Mouse (Mus musculus): ENCODE data around the gene Pacs1. TPM values are rescaled to one million over a fixed set of nuclear protein-coding genes. Genes with fewer than 3 reads are reported as not detected.
A peak's percentile ranks its signal among the peaks of the same experiment; 100 is the strongest.
"Not testable (repeated sequence)": the region's sequence is repeated elsewhere in the genome, so short reads cannot be mapped to it uniquely, and the experiment has no call there.

Pacs1 gene
- total RNA-seq, 2 experiments from 2014 or later = 5.1 to 16.2 TPM

DNA sequence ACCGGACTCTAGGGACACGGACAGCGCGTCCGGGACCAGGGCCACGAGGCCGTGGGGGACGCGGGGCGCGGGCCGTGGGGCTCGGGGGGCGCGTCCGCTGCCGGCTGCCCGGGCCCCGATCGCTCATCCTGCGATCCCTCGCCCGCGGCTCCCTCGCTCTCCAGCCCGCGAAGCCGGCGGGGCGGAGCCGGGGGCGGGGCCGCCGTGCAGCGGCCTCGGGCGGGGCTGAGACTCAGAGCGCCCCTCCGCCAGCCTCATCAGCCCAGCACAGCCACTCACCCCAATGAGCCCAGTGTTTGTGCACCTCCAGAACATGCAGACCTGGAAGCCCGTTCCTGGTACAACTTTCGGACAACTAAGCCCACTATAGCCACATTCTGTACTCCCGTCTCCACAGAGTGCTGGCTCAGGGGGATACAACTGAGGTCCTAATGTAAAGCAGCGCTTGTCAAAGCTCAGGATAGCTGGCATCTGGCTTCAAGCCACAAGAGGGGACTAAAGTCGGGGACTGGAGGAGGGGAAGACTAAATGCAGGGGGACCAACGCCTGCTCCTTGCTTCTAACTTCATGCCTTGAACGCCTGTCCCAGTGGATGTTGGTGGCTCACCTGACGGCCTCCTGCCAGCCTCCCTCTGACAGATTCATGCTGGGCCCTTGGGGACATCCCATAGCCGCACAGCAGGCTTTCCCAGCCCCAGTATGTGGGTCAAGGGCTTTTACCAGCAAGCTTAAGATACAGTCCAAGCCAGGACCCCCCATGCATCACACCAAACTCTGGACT is 174.4 kb downstream of the Pacs1 start, which contains the start of gene Cnih2:
Gene Cnih2 (minus strand): TSS at position 159 of the 781 bp plus-strand sequence.
- ATAC-seq (replicated peaks; ENCODE audit: poor library complexity) = peak; percentile 47

DNA sequence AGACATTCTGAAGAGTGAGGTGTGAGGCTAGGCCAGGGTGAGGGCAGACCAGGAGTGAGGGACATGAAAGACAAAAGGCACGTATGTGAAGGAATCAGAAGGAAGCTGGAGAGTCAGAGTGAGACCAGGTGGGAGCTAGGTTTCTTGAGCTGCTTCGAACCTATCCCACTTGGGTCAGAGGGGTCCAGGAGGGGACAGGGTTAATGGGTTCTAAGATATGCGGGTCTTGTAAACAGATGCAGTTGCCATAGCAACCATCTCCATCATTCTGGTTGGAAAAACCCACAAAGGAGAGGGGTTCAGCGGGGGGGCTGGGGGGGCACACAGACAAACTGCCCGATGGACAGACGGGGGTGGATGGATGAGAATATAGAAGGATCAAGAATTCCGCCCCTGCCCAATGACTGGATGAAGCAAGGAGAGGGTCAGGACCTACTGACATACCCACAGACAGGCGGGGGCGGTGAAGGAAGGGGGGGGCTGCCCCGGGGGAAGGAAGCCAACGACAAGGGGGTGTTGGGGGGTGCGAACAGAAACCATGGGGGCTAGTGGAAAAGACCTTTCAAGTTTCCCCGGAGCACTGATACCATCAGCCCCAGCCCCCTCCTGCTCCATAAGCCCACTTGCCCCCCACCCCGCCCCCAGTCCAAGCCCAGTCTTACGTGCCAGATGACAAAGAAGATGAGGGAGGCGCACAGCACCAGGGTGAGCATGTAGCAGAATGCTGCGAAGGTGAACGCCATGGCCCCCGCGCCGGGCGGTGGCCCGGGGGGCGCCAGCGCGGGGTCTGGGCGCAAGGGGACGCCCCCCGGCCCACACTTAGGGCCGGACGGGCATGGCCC is 175.2 kb downstream of the Pacs1 start:
- ATAC-seq (replicated peaks; ENCODE audit: poor library complexity) = no peak

DNA sequence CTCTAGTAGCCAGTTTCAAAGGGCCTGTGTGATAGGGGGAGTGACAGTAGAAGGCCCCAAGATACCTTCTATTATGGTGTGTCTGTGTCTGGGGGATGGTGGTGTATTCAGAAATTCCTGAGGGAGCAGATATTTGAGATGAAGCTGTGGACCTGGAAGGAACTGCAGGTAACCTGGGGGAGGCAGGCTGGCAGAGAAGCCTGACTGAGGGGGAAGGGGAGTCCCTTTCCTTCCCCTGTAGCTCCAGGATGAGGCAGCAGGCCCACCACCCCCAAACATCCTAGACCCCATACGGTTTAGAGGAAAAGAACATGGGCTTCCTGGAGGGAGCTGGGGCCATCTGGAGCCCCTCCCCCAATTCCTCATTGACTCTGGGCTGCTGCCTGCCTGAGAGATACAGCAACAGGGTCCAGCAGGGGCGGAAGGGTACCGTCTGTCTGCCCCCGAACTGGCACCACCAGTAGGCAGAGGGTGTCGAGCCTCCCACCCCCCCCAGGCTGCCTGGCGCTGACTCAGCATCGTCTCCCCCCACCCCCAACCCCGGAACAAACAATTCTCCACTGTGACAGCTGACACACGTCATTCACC is 176.9 kb downstream of the Pacs1 start:
- ATAC-seq (replicated peaks; ENCODE audit: poor library complexity) = no peak

DNA sequence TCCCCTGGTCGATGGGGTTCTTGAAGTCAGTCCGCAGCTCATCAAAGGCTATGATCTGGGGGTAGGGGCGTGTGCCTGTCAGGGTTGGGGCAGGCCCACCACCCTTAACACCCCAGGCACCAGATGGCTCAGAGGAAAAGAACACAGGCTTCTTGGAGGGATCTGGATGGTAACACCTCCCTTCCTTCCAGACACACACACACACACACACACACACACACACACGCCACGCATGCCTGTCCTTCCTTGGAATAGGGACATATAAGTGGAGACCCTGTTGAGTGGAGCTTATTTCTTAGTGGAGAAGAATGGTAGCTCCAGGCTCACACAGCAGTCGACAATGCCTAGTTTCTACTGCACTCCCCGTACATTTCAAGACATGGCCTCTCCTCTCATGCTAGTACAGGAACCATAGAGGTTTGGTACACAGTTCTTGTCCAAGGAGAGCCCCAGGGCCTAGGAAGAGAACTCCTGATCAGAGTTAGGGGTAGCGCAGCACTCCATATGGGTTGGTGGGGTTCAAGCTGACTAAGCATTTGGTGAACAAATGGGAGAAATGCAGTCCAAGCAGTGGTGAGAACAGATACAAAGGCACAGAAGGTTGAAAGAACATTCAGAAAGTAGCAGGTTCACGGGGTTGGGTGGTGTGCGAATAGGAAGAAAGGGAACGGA is 178.0 kb downstream of the Pacs1 start:
- no peak for ATAC-seq (replicated peaks; ENCODE audit: poor library complexity)

DNA sequence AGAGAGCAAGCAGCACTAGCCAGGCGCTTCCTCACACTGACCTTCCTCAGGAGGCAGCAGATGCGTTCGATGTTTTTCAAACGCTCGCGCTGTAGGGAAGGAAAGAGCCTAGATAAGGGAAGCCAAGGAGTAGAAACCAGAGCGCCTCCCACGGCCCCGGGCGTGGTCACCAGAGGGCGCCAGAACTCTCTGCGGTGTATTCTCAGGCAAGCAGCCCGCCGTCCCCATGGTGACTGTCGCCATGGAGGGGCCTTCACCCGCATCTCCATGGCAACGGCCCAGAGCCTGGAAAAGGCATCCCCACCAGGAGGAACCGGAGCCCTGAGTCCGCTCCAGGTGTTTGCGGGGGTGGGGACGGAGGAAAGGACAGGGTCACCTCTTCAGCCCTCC is 178.7 kb downstream of the Pacs1 start:
- peak; percentile 92 for ATAC-seq (replicated peaks; ENCODE audit: poor library complexity)

DNA sequence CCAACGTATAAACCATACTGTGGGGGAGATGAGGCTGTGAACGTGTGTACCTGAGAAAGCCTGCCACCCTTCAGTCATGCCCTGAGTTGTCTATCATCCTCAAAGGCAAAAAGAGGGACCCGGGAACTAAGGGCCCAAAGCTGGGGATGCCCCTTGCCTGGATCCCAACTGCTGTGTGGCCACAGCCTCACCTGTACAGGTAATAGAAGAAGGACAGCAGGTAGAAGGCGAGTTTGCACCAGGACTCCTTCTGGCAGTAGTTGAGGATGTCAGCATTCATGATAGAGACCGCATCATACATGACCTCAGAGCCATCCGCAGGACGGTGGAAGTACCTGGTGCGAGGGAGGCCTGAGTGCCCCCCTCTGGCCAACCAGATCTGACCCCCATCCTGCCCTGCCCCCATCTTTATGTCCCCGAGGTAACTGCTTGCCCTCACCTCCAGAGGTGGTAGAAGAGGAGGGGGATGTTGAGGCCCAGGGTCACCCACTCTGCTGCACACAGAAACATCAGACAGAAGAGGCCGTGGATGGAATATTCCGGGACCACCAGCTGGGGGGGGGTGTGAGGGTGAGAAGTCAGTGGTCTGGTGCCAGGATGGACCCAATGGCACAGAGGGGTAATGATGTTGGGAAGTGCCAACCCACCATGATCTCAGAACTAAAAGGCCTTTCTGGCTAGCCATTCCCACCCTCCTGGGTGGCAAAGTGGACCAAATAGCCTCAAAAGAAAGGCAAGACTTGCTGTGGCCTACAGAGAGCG is 179.3 kb downstream of the Pacs1 start:
- ATAC-seq (replicated peaks; ENCODE audit: poor library complexity) = no peak

DNA sequence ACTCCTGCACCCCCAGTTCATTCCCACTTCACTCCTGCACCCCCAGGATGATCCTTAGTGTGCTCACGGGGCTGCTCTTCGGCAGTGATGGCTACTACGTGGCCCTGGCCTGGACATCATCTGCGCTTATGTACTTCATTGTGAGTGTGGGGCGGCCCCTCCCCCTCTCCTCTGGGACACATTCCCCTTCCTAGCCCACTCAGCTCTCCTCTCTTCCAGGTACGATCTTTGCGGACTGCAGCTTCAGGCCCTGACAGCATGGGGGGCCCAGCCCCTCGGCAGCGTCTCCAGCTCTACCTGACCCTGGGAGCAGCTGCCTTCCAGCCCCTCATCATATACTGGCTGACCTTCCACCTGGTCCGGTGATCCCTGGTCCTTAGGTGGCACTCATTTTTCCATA is 180.8 kb downstream of the Pacs1 start:
- ATAC-seq (replicated peaks; ENCODE audit: poor library complexity) = no peak

DNA sequence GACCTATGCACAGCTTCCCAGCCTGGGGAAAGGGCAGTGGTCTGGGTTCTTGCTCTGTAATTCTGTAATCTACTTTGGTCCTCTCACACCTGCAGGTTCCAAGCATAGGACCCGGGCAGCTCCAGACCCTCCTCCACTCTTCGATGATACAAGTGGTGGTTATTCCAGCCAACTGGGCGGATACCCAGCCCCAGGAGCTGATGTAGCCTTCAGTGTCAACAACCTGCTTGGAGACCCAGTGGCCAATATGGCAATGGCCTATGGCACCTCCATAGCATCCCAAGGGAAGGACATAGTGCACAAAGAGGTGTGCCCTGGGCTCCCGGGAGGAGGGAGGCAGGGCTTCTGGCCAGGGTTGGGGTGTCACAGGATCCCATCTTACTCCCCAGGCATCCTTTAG is 183.6 kb downstream of the Pacs1 start:
- ATAC-seq (replicated peaks; ENCODE audit: poor library complexity) = no peak

DNA sequence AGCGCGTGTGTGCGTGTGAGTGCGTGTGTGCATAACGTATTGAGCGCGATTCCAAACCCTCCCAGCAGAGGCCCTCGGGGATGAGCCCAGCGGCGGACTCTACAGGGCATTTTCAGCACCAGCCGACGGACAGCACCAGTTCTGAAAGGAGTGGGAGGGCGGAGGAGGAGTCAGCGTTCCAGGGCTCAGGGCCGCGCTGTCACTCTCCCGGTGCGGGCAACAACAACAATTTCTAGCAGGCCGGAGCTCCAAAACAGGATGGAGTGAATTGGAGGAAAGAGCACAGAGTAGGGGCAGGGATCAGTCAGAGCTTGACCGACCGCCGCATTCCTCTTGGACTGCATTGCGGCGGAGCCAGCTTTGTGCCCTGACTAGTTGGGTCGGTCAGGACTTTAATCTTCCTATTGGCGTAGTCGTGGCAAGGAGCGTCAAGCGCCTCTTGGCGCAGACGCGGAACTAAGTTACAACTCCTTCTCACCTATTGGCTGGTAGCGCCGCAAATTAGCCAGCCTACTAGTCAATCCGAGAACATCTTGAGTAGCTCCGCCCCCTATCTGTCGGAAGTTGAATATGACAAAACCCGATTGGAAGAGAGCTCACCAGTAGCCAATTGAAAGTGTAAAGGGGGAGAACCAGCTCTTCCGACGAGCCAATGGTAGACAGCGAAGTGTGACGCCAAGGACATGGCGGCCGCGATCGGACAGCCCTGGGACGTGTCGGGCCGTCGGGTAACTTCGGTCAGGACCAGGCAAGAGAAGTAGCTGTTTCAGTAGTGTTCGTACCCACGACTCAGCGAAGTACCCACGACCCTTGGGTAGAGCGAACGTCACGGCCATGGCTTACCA is 184.8 kb downstream of the Pacs1 start, which contains the start of gene Yif1a:
Gene Yif1a (plus strand): TSS at position 655 of the 845 bp plus-strand sequence.
- ATAC-seq (replicated peaks; ENCODE audit: poor library complexity) = peak; percentile 87

DNA sequence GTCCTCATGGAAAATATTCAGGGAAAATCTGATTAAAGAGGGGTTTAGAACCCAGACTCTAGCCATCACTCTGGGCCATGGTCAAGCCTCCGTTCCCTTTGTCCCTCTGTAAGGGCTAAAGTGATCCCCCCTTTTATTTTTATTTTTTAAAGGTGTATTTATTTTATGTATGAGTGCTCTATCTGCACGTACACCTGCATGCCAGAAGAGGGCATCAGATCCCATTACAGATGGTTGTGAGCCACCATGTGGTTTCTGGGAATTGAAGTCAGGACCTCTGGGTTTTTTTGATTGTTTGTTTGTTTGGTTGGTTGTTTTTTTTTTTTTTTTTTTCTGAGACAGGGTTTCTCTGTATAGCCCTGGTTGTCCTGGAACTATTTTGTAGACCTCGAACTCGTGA is 186.4 kb downstream of the Pacs1 start:
- not testable (repeated sequence) for ATAC-seq (replicated peaks; ENCODE audit: poor library complexity)

DNA sequence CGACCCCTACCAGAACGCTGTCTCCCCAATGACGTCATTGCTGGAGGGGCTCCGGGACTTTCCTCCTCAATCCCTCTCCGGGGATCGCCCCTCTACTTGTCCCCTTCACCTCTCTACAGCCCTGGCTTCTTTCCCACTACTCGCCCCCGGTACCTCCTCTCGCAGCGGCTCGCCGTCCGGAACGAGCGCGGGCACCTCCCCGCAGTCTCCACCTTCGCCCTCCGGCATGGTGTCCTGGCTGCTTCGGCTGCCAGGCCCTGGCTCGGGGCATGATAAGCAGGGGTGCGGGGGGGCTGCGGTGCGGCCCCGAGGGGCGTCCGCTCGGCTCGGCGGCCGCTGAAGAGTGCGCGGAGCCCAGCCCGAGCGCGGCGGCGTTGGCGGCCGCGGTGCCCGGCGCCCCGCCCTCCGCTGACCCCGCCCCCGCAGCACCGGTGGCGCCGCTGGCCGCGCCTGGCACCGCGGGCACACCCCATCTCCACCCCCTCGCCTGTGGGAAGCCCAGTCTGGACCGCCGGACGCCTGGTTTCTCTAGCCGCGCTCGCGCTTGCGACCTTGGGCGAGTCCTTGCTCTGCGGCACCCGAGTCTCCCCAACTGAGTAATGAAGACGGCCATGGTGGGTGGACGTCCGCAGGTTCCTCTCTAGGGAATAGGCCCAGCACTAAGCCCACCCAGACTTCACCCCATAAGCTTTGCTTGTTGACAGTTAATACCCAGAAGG is 187.6 kb downstream of the Pacs1 start, which contains the start of gene Tmem151a:
Gene Tmem151a (minus strand): TSS at position 387 of the 719 bp plus-strand sequence.
- no peak for ATAC-seq (replicated peaks; ENCODE audit: poor library complexity)

DNA sequence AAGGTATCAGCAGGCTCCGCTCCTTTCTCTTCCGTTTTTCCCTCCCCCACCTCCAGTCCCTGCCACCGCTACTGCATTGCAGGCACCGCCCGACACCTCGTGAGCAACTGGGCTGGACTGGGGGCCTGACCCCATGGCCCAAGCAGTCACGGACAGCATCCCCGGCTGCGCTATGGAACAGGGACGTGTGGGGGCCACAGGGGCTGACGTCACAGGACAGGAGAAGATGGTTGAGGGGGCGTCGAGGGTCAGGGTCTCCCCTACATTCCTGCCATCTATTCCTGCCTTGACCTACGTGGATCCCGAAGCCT is 188.1 kb downstream of the Pacs1 start:
- no peak for ATAC-seq (replicated peaks; ENCODE audit: poor library complexity)

DNA sequence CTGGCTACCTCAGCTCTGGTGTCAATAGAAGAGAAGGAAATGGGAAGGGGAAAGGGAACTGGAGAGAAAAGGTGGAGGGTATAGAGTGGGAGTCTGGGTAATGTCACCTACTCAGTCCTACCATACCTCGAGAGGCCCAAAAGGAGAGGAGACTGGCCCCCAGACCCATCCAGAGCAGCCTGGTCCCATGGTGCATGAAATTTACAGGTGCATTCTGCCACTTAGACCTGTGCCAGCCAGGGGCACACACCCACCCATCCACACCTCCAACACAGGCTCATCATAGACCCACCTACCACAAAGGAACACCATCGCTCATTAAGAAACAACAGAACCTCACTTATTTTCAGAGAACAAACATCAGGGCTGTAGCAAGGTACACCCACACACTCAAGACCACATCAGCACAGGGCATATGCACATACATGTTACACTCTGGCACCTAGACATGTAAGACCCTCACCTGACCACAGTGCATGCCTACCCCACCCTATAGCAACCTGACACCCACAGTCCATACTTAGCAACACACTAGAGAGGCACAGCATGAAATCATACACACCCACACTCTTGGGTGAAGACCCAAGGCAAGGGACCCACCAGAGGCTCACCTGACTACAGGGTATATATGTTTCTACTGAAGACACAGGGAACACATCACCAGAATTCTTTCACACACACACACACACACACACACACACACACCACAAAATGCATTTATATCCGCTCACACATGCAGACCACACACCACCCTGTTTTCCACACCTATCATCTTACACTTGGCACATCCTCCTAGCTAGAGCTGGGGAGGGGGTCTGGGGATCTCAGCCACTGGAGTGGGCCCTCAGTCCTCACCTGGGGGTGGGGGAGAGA is 188.7 kb downstream of the Pacs1 start:
- no peak for ATAC-seq (replicated peaks; ENCODE audit: poor library complexity)

Other genes starting within 250 kb of the Pacs1 start
- gene Slc29a2, start 249.3 kb downstream of the Pacs1 start, total RNA-seq (2015) = 3.6 and 5.2 TPM in 2 replicates
- 1.1 and 2.9 TPM in 2 replicates for gene Slc29a2, start 249.3 kb downstream of the Pacs1 start, total RNA-seq (2017)
- gene B4gat1, start 234.3 kb downstream of the Pacs1 start, total RNA-seq (2015) = 0.99 TPM in 1 of 2 replicates, not detected in the other
- gene B4gat1, start 234.3 kb downstream of the Pacs1 start, total RNA-seq (2017) = 0.75 TPM in 1 of 2 replicates, not detected in the other
- 6.1 and 6.4 TPM in 2 replicates for gene AC124502.3, start 234.2 kb downstream of the Pacs1 start, total RNA-seq (2015)
- 8.0 and 8.2 TPM in 2 replicates for gene AC124502.3, start 234.2 kb downstream of the Pacs1 start, total RNA-seq (2017)
- gene Brms1, start 231.8 kb downstream of the Pacs1 start, total RNA-seq (2015) = 12.8 and 19.7 TPM in 2 replicates
- 36.6 and 39.8 TPM in 2 replicates for gene Brms1, start 231.8 kb downstream of the Pacs1 start, total RNA-seq (2017)
- gene Rin1, start 222.6 kb downstream of the Pacs1 start, total RNA-seq (2015) = 0.17 and 0.22 TPM in 2 replicates
- 0.12 and 0.47 TPM in 2 replicates for gene Rin1, start 222.6 kb downstream of the Pacs1 start, total RNA-seq (2017)
- 0.20 and 0.30 TPM in 2 replicates for gene Cd248, start 205.0 kb downstream of the Pacs1 start, total RNA-seq (2015)
- gene Cd248, start 205.0 kb downstream of the Pacs1 start, total RNA-seq (2017) = 0.20 and 0.25 TPM in 2 replicates
- 0.02 TPM in 1 of 2 replicates, not detected in the other for gene Tmem151a, start 187.6 kb downstream of the Pacs1 start, total RNA-seq (2015)
- not detected in 2 replicates for gene Tmem151a, start 187.6 kb downstream of the Pacs1 start, total RNA-seq (2017)
- 44.2 and 45.3 TPM in 2 replicates for gene Yif1a, start 184.6 kb downstream of the Pacs1 start, total RNA-seq (2015)
- gene Yif1a, start 184.6 kb downstream of the Pacs1 start, total RNA-seq (2017) = 9.1 and 12.3 TPM in 2 replicates
- gene Cnih2, start 174.6 kb downstream of the Pacs1 start, total RNA-seq (2015) = 0.17 and 0.66 TPM in 2 replicates
- not detected in 2 replicates for gene Cnih2, start 174.6 kb downstream of the Pacs1 start, total RNA-seq (2017)
- gene Rab1b, start 166.0 kb downstream of the Pacs1 start, total RNA-seq (2015) = 50.8 and 56.7 TPM in 2 replicates
- gene Rab1b, start 166.0 kb downstream of the Pacs1 start, total RNA-seq (2017) = 78.1 and 106 TPM in 2 replicates
- 1.2 and 1.6 TPM in 2 replicates for gene Klc2, start 154.6 kb downstream of the Pacs1 start, total RNA-seq (2015)
- gene Klc2, start 154.6 kb downstream of the Pacs1 start, total RNA-seq (2017) = 2.7 and 3.8 TPM in 2 replicates
- 119 and 147 TPM in 2 replicates for gene Sf3b2, start 22.3 kb upstream of the Pacs1 start, total RNA-seq (2015)
- gene Sf3b2, start 22.3 kb upstream of the Pacs1 start, total RNA-seq (2017) = 239 and 261 TPM in 2 replicates
- gene Gal3st3, start 25.2 kb upstream of the Pacs1 start, total RNA-seq (2015) = not detected in 2 replicates
- not detected in 2 replicates for gene Gal3st3, start 25.2 kb upstream of the Pacs1 start, total RNA-seq (2017)
- gene Catsper1, start 62.6 kb upstream of the Pacs1 start, total RNA-seq (2015) = not detected in 2 replicates
- gene Catsper1, start 62.6 kb upstream of the Pacs1 start, total RNA-seq (2017) = not detected in 2 replicates
- gene Cst6, start 76.5 kb upstream of the Pacs1 start, total RNA-seq (2015) = not detected in 2 replicates
- not detected in 2 replicates for gene Cst6, start 76.5 kb upstream of the Pacs1 start, total RNA-seq (2017)
- 48.9 and 54.7 TPM in 2 replicates for gene Eif1ad, start 93.6 kb upstream of the Pacs1 start, total RNA-seq (2015)
- 67.8 and 86.2 TPM in 2 replicates for gene Eif1ad, start 93.6 kb upstream of the Pacs1 start, total RNA-seq (2017)
- gene Banf1, start 94.0 kb upstream of the Pacs1 start, total RNA-seq (2015) = 499 and 504 TPM in 2 replicates
- 66.7 and 68.5 TPM in 2 replicates for gene Banf1, start 94.0 kb upstream of the Pacs1 start, total RNA-seq (2017)
- 65.3 and 65.9 TPM in 2 replicates for gene Sart1, start 115.6 kb upstream of the Pacs1 start, total RNA-seq (2015)
- 83.8 and 105 TPM in 2 replicates for gene Sart1, start 115.6 kb upstream of the Pacs1 start, total RNA-seq (2017)
- not detected in 2 replicates for gene Tsga10ip, start 129.4 kb upstream of the Pacs1 start, total RNA-seq (2015)
- gene Tsga10ip, start 129.4 kb upstream of the Pacs1 start, total RNA-seq (2017) = 0.34 TPM in 1 of 2 replicates, not detected in the other
- 120 and 142 TPM in 2 replicates for gene Drap1, start 151.9 kb upstream of the Pacs1 start, total RNA-seq (2015)
- 105 and 109 TPM in 2 replicates for gene Drap1, start 151.9 kb upstream of the Pacs1 start, total RNA-seq (2017)
- 18.4 and 18.6 TPM in 2 replicates for gene AI837181, start 152.0 kb upstream of the Pacs1 start, total RNA-seq (2015)
- 8.6 and 11.9 TPM in 2 replicates for gene AI837181, start 152.0 kb upstream of the Pacs1 start, total RNA-seq (2017)
- gene Fosl1, start 174.4 kb upstream of the Pacs1 start, total RNA-seq (2015) = 0.47 and 0.98 TPM in 2 replicates
- gene Fosl1, start 174.4 kb upstream of the Pacs1 start, total RNA-seq (2017) = 1.2 TPM in 1 of 2 replicates, not detected in the other
- gene Ccdc85b, start 184.8 kb upstream of the Pacs1 start, total RNA-seq (2015) = 0.99 and 1.2 TPM in 2 replicates
- 2.5 and 3.0 TPM in 2 replicates for gene Ccdc85b, start 184.8 kb upstream of the Pacs1 start, total RNA-seq (2017)
- gene Fibp, start 187.5 kb upstream of the Pacs1 start, total RNA-seq (2015) = 50.2 and 73.5 TPM in 2 replicates
- gene Fibp, start 187.5 kb upstream of the Pacs1 start, total RNA-seq (2017) = 107 and 197 TPM in 2 replicates
- 0.47 and 0.83 TPM in 2 replicates for gene Ctsw, start 195.4 kb upstream of the Pacs1 start, total RNA-seq (2015)
- 0.44 and 0.79 TPM in 2 replicates for gene Ctsw, start 195.4 kb upstream of the Pacs1 start, total RNA-seq (2017)
- 0.54 TPM in 1 of 2 replicates, not detected in the other for gene Efemp2, start 200.8 kb upstream of the Pacs1 start, total RNA-seq (2015)
- gene Efemp2, start 200.8 kb upstream of the Pacs1 start, total RNA-seq (2017) = not detected in 2 replicates
- gene Mus81, start 215.3 kb upstream of the Pacs1 start, total RNA-seq (2015) = 20.4 and 28.8 TPM in 2 replicates
- 10.3 and 11.6 TPM in 2 replicates for gene Mus81, start 215.3 kb upstream of the Pacs1 start, total RNA-seq (2017)
- 1,737 and 1,793 TPM in 2 replicates for gene Cfl1, start 217.3 kb upstream of the Pacs1 start, total RNA-seq (2015)
- gene Cfl1, start 217.3 kb upstream of the Pacs1 start, total RNA-seq (2017) = 1,233 and 1,355 TPM in 2 replicates
- gene 1700020D05Rik, start 230.7 kb upstream of the Pacs1 start, total RNA-seq (2015) = 0.66 and 1.7 TPM in 2 replicates
- 1.5 TPM in 1 of 2 replicates, not detected in the other for gene 1700020D05Rik, start 230.7 kb upstream of the Pacs1 start, total RNA-seq (2017)
- gene Snx32, start 237.4 kb upstream of the Pacs1 start, total RNA-seq (2015) = 0.73 and 2.8 TPM in 2 replicates
- gene Snx32, start 237.4 kb upstream of the Pacs1 start, total RNA-seq (2017) = 1.7 and 1.9 TPM in 2 replicates

Data from megakaryocyte progenitor cell, adult 5-6 weeks (primary cell).